Mouse (Mus musculus) frontal cortex, postnatal 36 days (tissue): ENCODE results near the gene Zscan18.
A peak's percentile ranks its signal among the peaks of the same experiment; 100 is the strongest.
"Not testable (repeated sequence)": the region's sequence is repeated elsewhere in the genome, so short reads cannot be mapped to it uniquely, and the experiment has no call there.

Experiments used
- DNase-seq, 2 experiments: peaks; one replicate each; pipeline ENCODE4 v3.0.0; 2022; ENCODE audit warnings: low spot score in 2 of 2

The Zscan18 gene

DNA sequence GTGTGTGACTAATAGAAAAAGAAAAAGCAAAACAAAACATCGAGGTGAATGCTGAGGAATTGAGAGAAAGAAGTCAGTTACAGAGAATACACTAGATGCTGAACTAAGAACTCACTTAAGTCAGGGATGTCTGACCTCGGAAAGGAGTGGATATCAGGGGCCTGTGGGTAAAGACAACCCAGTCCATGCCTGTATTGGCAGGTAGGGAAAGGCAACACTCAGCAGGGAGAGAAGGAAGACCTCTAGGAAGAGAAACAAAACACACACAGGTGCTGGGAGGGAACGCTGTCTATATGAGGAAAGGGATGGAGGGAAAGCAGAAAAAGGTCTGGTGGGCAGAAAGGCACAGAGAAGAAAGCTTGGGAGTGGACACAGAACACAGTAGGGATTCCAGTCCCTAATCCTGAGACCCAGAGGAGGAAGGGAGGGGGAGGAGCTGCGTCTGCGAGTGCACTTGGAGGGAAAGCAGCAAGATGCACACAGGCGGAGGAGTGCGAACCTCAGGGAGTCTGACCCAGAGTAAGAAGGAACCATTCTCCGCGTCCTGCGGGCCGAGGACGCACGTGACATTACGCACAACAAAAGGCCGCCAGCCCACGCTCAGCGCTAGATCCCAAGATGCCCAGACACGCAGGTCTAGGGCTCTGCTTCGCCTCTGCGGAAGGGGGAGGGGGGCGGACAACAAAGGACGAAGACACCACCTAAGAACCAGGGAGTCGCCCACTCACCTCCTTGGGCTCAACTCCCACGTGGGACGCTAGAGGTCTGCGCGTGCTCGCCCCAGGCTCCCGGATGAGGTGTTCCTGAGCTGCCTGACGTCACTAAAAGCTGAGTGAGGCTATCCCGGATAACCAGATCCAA, at the start of gene Zscan18:
TSS of gene Zscan18 (minus strand) at position 770 of the 861 bp plus-strand sequence.
- peak; percentile 87 to 90 for DNase-seq

DNA sequence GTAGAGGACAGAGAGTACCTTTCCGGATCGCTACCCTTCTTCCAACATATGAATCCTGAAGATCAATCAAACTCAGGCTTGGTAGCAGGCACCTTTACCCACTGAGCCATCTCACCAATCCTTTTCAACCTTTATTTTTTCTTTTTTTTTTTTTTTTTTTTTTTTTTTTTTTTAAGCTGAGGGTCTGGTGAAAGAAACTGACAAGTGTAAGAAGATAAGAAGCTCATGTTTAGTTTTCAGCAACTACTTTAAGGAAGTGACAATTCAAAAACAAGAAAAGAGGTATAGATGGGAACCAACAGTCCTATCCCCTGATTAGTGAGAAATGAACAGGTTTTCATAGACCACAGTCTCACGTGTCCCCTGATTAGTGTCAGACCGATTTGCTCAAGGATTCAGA, 32.3 kb upstream of the Zscan18 start:
- no peak for DNase-seq

DNA sequence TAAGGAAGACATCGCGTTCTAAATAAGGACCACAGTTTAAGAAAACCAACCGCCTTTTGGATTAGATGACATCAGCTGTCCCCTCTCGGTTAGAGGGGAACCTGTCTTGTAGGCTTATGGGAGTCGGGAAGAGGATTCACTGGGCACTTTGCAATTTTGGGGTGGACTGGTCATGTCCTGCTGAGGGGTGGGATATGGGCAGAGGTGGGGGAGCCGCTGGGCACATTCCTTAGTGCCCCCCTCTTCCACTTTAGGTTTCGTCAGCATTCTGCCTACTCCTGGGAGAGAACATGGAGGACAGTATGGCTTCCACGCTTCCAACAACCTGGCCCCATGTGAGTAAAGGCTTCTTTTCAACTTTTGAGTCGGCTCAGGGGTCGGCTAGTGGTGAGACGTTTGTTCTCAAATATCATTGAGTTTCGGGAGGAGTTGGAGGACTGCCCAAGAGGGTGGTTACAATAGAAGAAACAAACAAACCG, 31.8 kb upstream of the Zscan18 start:
- no peak for DNase-seq

DNA sequence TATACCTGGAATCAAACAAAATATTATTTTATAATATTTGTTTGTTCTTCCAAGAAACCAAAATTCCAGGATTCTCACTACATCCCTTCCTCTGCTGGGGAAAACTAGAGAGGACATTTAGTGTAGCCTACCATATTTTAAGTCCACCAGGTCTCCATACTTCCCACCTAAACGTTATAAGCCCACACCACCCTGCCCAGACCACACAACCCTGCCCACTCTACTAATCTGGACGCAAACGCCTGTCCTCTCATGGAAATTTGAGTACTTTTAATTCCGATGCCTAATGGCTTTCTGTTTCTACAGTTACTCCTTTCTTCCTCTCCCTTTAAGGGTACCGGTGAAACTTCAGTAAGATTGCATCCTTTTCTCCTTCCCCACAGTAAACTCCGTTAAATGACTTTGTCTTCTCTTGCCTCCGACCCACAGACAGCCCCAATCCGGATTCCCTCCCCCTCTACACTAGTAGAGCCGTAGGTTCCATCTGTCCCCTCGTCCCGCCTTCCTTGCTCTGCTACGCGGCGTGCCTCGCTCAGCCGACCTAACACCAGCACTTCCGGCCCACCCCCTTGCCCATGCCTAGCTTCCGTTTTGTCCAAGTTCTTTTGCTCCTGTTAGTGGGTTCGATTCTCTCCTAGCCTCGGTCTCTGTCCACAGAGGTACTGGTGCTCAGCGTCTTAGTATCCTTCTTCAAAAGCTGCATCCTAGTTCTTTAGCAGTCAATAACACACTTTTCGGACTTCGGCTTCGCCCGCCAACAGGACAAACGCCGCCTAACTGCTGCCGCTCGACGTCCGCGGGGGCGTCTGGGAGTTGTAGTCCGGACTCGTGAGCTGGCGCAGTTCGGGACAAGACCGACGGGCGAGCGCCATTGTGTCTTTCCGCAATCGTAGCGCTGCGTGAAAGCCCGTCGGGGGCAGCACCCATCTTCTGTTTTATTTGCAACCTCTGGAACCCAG, 31.0 kb upstream of the Zscan18 start, which contains the start of gene Zfp110:
TSS of gene Zfp110 (plus strand) at position 600 of the 959 bp plus-strand sequence.
- peak; percentile 84 to 88 for DNase-seq

DNA sequence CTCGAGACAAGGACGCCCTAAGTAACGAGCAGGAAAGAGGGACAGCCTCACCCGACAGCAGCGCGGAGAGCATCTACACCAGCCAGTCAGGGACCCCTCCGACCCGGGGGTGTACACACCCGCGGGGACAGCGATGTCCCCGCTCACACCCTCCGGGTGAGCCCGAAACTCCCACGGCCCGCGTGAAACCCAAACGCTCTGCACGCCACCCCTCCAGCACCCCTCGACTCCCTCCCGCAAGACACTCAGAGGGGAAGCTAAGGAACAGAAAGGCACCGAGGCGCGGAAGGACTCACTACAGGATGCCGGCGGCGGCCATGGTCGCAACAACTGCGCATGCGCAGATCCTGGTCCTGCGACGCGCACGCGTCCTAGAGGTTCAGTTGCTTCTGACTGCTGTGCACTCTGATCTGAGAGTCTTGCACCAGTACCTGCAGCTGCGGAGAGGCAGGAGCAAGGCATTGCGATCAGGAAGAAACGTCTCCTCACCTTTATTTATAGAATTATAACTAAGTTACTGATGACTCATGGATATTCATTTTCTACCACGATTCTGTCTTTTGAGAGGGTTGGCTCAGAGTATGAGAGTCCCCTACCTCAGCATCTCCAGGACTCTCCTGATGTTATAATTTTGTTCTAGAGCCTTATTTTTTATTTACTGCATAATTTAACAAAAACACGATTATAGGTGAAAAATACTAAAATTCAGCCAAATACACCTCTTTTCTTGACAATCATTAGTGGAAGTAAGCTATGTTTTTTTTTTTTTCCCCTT, 15.3 kb upstream of the Zscan18 start, which contains the start of gene Zfp329:
TSS of gene Zfp329 (minus strand) at position 338 of the 775 bp plus-strand sequence.
- DNase-seq, result peak; percentile 92 to 95

DNA sequence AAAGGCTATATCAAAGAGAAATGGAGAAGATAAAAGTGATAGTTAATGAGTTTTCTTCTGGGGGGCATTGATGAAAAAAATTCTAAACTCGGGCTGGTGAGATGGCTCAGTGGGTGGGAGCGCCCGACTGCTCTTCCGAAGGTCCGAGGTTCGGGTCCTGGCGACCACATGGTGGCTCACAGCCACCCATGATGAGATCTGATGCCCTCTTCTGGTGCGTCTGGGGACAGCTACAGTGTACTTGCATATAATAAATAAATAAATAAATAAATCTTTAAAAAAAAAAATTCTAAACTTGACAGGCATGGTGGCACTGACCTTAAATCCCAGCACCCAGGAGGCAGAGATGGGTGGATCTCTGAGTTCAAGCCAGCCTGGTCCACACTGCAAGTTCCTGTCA, 12.1 kb upstream of the Zscan18 start:
- no peak for DNase-seq

DNA sequence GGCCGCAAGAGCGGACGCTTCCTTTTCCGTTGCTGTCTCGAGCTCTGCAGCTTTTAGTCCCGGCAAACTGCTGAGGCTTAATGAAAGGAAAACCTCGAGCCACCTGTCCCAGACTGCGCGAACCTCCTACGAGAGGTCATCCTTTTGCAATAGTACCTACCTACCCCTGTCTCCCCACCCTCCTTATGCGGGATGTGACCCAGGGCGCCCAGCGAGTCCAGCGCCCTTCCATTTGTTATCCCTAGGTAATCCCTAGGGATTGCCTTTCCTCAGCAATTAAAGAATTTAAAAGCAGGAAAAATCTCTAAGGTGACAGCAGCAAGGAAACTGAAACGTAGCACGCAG, 264 bp upstream of the Zscan18 start:
- DNase-seq, result no peak

DNA sequence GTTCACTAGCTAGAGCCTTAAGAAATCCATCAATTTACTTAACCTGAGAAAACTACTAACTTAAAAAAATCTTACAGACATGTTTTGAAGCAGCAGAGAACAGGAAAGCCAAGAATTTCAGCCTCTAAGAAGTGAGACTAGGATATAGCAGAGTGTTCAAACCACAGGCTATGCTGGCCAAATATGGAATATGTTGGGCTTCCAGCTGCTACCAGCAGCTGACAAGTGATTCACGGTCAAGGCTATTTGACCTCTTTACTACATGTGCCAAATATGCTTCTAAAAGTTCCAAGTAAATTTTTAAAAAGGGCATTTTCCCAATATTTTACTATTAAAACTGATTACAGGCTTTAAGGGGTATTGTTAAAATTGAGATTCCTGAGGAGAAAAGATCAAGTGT, 3.9 kb downstream of the Zscan18 start:
- no peak for DNase-seq

DNA sequence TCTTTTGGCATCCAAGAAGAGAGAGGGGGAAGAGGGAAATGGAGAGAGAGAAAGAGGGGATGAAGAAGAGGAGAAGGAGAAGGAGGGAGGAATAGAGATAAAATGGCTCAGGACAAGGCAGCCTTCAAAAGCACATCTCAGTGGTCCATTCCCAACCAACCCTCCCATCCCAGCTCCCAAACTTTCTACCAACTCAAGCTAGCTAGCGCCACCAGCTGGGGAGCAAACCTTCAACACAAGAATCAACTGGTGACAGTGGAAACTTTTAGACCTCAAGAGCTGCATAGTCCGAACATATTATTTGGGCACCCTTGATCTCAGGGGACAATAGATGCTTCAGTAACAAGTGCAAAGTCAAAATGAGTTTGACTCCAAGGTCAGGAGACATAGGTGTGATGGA, 5.5 kb downstream of the Zscan18 start:
- DNase-seq, result no peak

DNA sequence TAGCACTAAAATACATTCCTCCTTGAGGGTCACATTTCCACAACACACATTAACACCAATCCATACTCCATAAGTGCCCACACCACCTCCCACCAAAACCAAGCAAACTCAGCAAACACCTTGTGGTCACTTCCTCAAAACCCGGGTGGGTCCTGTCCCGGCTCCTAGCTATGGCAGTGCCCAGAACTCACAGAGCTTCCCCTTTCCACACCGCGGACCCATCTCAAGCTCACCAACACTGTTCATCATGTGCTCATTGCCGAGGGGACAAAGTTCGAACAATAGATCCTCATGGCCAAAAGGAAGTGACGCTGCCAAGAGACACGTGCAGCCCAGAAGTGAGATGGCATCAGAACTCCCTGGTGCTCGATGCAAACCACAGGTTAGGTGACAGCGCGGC, 10.8 kb downstream of the Zscan18 start:
- DNase-seq, result not testable (repeated sequence)

DNA sequence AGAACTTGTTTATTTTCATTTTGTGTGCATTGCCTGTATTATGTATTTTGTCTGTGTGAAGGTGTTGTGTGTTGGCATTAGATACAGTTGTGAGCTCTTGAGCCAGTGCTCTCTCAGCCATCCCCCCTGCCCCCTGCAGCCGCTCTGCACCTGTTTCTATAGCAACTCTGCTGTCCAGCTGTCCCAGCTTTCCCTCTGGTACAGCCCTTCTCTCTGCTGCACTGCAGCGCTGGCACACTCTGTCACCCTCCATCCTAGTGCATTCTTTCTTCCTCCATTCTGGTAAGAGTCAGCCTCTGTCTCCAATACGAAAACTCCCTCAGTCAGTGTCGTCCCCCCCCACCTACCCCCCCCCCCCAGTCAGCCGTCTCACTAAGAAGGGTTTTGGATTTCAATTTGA, 15.4 kb downstream of the Zscan18 start:
- no peak for DNase-seq

DNA sequence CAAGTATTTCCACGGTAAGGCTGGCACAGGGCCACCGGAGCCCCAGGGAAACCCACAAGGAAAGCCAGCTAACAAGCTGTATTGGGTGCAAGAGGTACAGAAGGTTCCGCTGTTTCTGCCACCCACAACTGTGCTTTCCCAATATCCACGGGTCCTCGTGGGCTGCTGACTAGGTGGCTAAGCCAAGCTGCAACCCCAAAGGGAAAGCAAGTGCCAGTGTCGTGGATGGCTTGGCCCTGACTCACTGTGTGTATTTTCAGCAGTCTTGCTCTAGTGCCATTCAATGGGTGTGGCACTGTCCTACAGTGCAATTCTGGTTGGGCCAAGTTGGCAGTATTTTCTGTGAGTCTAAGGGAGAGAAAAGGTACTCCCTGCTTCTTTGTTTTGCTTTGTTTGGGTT, 16.1 kb downstream of the Zscan18 start:
- no peak for DNase-seq

DNA sequence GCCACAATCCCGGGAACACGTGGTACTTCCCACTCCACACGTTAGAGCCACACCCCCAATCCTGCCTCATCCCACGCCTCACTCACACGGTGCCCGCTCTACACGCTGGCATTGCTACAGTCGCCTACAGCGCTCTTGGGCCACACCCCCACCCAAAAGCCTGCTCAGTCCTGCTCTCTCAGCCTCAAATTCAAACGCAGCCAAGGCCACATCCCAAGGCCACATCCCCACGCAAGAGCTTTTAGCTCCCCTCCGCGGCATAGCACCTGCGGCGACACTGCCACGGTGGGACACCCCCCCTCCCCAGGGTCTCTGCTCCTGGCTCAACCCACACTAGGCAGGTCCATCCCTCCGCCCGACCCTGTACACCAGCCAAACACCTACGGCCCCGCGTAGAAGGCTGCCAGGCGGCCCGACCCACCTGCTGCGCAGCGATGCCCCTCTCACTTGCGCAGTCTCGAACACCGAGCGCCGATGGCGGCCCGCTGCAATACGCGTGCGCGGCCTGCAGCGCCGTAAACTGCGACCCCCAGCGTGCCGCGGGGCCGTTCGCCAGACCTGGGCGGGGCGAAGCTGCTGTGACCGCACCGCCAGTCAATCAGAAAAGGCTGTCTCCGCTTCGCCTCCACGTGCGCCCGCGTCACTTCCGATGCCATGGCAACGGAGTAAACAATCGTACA, 23.1 kb downstream of the Zscan18 start:
- peak; percentile 82 to 90 for DNase-seq

DNA sequence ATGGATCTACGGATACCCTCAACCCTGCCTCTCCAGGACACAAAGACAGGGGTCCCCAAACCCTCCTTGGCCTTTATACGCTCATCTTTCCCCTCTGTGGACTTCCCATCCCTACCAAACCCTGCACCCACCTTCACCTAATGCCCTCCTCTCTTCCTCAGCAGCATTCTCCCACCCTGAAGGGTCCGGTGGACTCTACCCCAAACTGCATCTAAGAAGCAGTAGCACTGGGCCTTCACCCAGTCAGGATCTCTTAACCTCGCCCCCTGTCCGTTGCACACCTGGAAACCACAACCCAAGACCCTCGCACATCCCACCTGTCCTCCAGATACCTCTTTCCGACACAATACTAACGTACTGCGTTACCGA, 23.7 kb downstream of the Zscan18 start:
- DNase-seq, result no peak

DNA sequence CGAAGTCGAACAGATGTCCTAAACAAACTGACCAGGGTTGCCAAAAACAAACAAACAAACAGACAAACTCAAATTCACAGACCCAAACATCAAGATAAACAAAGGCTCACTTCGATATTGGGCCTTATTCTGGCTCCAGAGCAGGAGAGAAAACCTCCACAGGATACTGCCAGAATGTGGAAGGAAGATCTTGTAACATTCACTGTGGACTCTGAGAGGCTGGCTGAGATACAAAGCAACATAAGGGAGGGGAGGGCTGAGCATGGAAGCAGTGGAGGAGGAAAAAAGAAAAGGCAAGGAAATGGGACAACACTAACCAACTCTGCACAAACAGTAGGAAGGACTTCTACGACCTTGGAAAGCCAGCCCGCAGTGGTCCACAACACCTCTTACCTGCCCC, 24.3 kb downstream of the Zscan18 start:
- DNase-seq, result peak in 1 of 2 experiments; percentile 33

DNA sequence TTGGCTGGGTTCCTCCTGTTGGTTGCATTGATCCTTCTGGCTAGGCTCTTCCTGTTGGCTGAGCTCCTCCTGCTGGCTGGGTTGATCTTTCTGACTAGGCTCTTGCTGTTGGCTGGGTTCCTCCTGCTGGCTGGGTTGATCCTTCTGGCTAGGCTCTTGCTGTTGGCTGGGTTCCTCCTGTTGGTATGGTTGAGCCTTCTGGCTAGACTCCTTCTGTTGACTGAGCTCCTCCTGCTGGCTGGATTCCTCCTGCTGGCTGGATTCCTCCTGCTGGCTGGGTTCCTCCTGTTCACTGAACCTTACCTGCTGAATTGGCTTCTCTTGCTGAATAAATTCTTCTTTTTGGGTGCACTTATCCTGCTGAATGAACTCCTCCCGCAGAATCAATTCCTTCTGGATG, 28.8 kb downstream of the Zscan18 start:
- peak; percentile 41 to 67 for DNase-seq

DNA sequence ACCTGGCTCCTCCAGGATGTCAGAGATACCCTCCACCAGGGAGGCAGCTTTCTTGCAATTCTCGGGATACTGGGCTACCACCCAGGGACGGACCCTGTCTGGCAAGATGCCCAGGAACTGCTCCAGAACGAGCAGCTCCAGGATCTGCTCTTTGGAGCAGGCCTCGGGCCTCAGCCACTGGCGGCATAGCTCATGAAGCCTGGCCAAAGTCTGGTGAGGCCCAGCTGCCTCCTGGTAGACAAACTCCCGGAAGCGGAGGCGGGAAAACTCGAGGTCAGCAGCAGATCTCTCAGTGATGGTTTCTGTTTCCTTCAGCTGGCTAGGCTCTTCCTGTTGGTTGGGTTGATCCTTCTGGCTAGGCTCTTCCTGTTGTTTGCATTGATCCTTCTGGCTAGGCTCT, 29.3 kb downstream of the Zscan18 start:
- DNase-seq, result no peak

DNA sequence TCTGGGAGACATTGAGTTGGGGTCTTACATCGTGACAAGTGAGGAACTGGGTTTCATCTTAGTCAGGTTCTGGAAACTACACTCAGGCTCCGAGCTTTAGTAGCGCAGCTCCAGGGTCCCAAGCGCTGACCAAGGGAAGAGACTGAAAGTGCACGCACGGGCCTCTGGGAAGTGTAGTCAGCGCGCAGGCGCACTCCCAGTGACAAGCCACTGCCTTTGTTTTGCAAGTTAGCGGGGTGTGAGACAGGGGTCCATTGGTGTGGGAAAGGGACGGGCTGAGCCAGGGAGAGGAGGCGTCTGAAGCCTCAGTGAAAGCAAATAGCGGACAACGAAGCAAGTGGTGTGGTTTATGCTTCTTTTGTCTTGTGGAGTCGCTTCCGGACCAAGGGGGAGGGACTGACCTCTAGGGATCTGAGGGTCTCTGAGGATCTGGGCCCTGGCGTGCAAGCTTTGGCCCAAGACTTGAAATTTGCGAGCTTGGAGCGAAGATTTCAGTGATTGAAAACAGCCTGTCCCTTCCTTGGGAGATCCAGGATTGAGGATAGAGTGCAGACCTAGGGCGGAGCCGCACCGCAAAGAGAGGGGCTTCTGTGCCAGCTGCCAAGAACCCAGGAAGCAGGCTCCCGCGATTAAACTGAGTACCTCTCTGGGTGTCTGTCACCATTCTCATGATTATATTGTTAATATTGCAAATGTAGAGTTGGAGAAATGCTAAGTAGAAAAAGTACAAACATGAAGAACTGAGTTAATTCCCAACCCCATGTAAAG, 53.8 kb downstream of the Zscan18 start:
- DNase-seq, result no peak

DNA sequence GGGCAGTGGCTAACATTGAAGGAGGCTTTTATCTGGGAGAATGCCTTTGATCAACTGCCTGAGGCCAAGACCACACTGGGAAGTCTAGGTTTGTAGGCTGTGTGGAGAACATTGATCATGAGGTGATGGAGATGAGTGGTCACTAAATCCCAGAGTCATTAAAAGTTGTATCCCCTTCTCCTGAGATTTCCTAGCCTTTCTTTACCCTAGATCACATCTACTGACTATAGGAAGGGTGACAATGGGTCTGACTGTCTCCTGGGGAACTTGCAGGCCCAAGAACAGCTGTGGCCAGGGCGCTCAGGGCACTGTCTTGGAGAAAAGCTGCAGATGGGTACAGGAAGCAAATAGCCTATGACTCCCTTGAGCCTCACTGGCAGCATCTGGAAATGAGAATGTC, 68.5 kb downstream of the Zscan18 start, which contains the start of gene Vmn2r56:
TSS of gene Vmn2r56 (minus strand) at position 101 of the 400 bp plus-strand sequence.
- no peak for DNase-seq
